Mouse (Mus musculus) heart, adult 2 months (tissue): ENCODE data around the gene 4921509C19Rik. TPM values are rescaled to one million over a fixed set of nuclear protein-coding genes. Genes with fewer than 3 reads are reported as not detected.
"Not testable (repeated sequence)": the region's sequence is repeated elsewhere in the genome, so short reads cannot be mapped to it uniquely, and the experiment has no call there.

Experiments used
- DNase-seq, 2 experiments: peaks; one replicate each; pipeline ENCODE4 v3.0.0; 2021
- H3K27ac ChIP-seq: fragments of 200-600 bp; 2 replicates; pipeline ENCODE4 v1.8.1; 2022
- H3K27me3 ChIP-seq: fragments of 200-500 bp; 2 replicates; pipeline ENCODE4 v1.6.1; 2012; ENCODE audit warnings: mild to moderate bottlenecking, low read length, inconsistent platforms, mixed read lengths; ENCODE audit not compliant: control insufficient read depth, insufficient read depth
- H3K36me3 ChIP-seq: fragments of 200-500 bp; 2 replicates; pipeline ENCODE4 v1.6.1; 2012; ENCODE audit warnings: low read length, inconsistent platforms; ENCODE audit not compliant: control insufficient read depth, insufficient read depth
- H3K4me1 ChIP-seq: fragments of 200-500 bp; 2 replicates; pipeline ENCODE4 v1.6.1; 2011; ENCODE audit warnings: low read length; ENCODE audit not compliant: control insufficient read depth, insufficient read depth
- H3K4me3 ChIP-seq: fragments of 200-600 bp; 2 replicates; pipeline ENCODE4 v1.8.1; 2022
- H3K79me2 ChIP-seq: fragments of 200-500 bp; replicated peaks from 2 replicates; pipeline ENCODE4 v1.6.1; 2012; ENCODE audit warnings: mild to moderate bottlenecking, inconsistent platforms, low read length, moderate library complexity, mixed read lengths; ENCODE audit not compliant: control insufficient read depth, insufficient read depth
- H3K9ac ChIP-seq: fragments of 200-500 bp; 2 replicates; pipeline ENCODE4 v1.6.1; 2012; ENCODE audit warnings: low read depth, mild to moderate bottlenecking, control low read depth, inconsistent platforms, low read length, mixed read lengths
- CTCF ChIP-seq: fragments of 200-600 bp; IDR thresholded peaks from 2 replicates; pipeline ENCODE4 v1.8.1; 2022; ENCODE audit warnings: antibody characterized with exemption, mild to moderate bottlenecking, moderate library complexity
- WGBS: fragments of 180-500 bp; shearing (Covaris S2); methylation state at CpG from one replicate; pipeline ENCODE4 v1.1.7; 2018; 5-methylcytosine and 5-hydroxymethylcytosine counted together
- intact Hi-C: fragments of 180-260 bp; cut with DNase I; formaldehyde crosslinking; loops from one replicate; pipeline ENCODE4 v1.15.1; 2025
- polyA plus RNA-seq: library from polyadenylated mRNA; depleted of rRNA; stranded (reverse); fragments of >200 nt; gene quantifications from 2 replicates; pipeline ENCODE4 v1.2.3, GENCODE M21; 2012; rRNA removed
- total RNA-seq, 2 experiments: library from RNA; stranded (reverse); gene quantifications; 2 replicates each; pipeline ENCODE4 v1.2.3; 2021

The 4921509C19Rik gene
- total and polyA plus RNA-seq, 3 experiments, result not detected

DNA sequence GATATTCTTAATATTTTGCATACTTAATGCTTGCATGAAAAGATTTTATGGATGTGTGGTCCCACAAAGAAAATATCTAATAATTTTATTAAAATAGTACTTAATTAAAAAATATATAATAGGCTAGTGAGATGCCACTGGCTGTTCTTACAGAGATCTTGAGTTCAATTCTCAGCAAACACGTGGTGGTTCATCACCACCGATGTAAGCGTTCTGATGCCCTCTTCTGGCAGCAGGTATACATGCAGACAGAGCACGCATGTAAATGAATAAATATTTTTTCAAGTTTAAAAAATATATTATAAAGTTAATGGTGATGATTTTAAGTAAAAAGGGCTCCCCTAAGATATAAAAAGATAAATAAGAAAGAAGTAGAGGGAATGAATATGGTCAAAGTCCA, 41.8 kb downstream of the 4921509C19Rik start:
- H3K27ac ChIP-seq, H3K4me3 ChIP-seq, H3K27me3 ChIP-seq, H3K79me2 ChIP-seq, H3K9ac ChIP-seq, DNase-seq, intact Hi-C loops, H3K36me3 ChIP-seq, H3K4me1 ChIP-seq: not testable (repeated sequence)
- TF ChIP-seq CTCF, result peak; percentile 38
- 57% methylated on average over 4 of the region's 4 CpGs for WGBS

Other genes starting within 250 kb of the 4921509C19Rik start
- gene Nsfl1c, start 18.0 kb upstream of the 4921509C19Rik start, total RNA-seq, result 10 to 100 TPM; 77.8 to 80.8 TPM
- gene Nsfl1c, start 18.0 kb upstream of the 4921509C19Rik start, polyA plus RNA-seq, result 59.5 and 74.1 TPM in 2 replicates
- gene Fkbp1a, start 66.3 kb upstream of the 4921509C19Rik start, total RNA-seq, result 100 to 1,000 TPM; 197 to 211 TPM
- gene Fkbp1a, start 66.3 kb upstream of the 4921509C19Rik start, polyA plus RNA-seq, result 90.5 and 145 TPM in 2 replicates
- gene Sdcbp2, start 96.5 kb upstream of the 4921509C19Rik start, total RNA-seq, result 1 to 10 TPM; 1.9 to 2.4 TPM
- gene Sdcbp2, start 96.5 kb upstream of the 4921509C19Rik start, polyA plus RNA-seq, result 2.2 TPM in 2 replicates
- 1 to 10 TPM; 4.3 to 5.0 TPM for gene Snph, start 156.4 kb upstream of the 4921509C19Rik start, total RNA-seq
- 0.09 and 0.21 TPM in 2 replicates for gene Snph, start 156.4 kb upstream of the 4921509C19Rik start, polyA plus RNA-seq
- not detected for gene Rad21l, start 192.4 kb upstream of the 4921509C19Rik start, total RNA-seq
- gene Rad21l, start 192.4 kb upstream of the 4921509C19Rik start, polyA plus RNA-seq, result not detected in 2 replicates
- gene Tmem74b, start 225.9 kb upstream of the 4921509C19Rik start, total RNA-seq, result 1 to 10 TPM; 4.6 to 5.8 TPM
- 4.4 and 4.5 TPM in 2 replicates for gene Tmem74b, start 225.9 kb upstream of the 4921509C19Rik start, polyA plus RNA-seq